Mouse (Mus musculus): ENCODE data around the gene Trpm8. TPM values are rescaled to one million over a fixed set of nuclear protein-coding genes. Genes with fewer than 3 reads are reported as not detected.

Gene Trpm8
- total RNA-seq, 2 experiments from 2014 or later: not detected

- no peak for DNase-seq
Measured at GRCm38 (mm10) chr1:88286136-88286845, 8.8 kb downstream of the Trpm8 start.

GRCm38 (mm10) chr1:88286887-88287696 lies 9.6 kb downstream of the Trpm8 start:
- no peak for DNase-seq

DNA sequence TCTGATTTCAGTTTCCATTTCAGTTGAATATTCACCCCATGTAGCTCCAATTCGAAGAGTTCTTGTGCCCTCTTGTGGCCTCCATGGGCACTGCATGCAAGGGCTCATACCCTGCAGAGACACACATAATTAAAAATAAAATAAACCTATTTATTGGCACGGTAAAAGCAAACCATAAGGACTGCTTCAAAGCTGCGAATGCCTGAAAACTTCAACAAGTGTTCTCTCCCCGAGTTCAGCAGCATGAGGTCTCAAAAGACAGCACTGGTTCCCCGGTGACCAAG lies 10.2 kb downstream of the Trpm8 start:
- peak; percentile 74 for DNase-seq

GRCm38 (mm10) chr1:88288056-88288788 lies 10.8 kb downstream of the Trpm8 start:
- no peak for DNase-seq

- DNase-seq: no peak
Measured at GRCm38 (mm10) chr1:88288789-88289127, 11.3 kb downstream of the Trpm8 start.

- DNase-seq: no peak
Measured at GRCm38 (mm10) chr1:88289152-88289551, 11.7 kb downstream of the Trpm8 start.

DNA sequence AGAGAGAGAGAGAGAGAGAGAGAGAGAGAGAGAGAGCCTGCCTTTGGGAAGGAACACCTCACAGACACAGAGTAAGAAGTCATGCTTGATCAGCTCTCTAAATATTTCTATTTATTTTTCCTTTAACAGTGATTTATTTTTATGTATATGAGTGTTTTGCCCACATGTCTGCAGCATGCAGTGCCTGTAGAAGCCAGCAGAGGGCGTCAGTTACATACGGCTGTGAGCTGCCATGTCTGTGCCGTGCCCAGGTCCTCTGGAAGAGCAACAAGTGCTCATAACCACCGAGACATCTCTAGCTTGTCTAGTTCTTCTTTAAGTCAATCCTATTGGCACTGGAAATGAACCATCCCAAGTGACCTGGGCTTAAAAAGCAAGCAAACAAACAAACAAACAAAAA lies 12.5 kb downstream of the Trpm8 start:
- peak; percentile 72 for DNase-seq

DNA sequence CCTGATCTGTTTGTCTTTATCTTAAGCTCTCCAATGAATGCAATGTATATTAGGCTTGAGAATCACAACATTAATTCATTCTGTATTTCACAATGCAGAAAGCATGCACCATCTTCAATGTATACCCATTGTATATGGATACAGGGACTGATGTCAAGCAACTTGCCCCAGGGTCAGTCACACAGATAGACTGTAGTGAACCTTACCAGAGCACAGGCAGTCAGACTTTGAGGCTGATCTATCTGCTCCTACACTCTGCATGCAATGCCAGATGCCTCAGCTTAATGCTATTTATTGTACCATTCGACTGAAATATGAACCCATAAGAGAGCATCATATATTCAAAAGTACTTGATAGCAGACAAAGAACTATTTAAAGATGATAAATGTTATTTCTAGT lies 13.1 kb downstream of the Trpm8 start:
- DNase-seq: no peak

DNA sequence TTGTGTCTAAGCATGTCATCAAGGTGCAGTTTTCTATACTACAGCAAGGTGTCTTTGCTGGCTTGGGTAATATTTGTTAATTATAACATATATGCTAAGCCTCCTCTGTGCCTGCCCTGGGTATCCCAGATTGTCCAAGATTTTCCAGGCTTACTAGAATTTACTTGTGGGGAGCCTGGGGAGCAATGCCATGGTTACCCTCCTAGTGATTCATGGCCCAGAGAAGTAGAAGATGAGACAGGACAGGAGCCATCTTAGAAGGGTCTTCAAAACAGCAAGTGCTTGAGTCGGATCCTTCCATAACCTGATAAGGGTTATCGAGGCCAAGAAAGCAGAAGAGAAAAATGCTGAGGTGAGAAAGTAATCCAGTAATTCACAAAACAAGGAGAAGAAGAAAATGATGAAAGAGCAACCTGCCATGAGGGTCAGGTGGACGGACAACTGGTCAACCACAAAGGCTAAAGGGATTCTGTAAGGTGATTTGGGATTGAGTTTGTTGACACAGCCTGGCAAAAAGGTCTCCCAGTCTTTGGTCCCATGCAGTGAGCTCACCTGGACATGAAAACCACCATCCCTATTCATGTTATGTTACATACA lies 14.0 kb downstream of the Trpm8 start:
- DNase-seq: no peak

GRCm38 (mm10) chr1:88292057-88292456 lies 14.6 kb downstream of the Trpm8 start:
- DNase-seq: no peak

- no peak for DNase-seq
Measured at GRCm38 (mm10) chr1:88294650-88295049, 17.2 kb downstream of the Trpm8 start.

GRCm38 (mm10) chr1:88296171-88296920 lies 18.9 kb downstream of the Trpm8 start:
- DNase-seq: no peak

- DNase-seq: no peak
Measured at GRCm38 (mm10) chr1:88297480-88298258, 20.2 kb downstream of the Trpm8 start.

- no peak for DNase-seq
Measured at GRCm38 (mm10) chr1:88298686-88299528, 21.4 kb downstream of the Trpm8 start.

DNA sequence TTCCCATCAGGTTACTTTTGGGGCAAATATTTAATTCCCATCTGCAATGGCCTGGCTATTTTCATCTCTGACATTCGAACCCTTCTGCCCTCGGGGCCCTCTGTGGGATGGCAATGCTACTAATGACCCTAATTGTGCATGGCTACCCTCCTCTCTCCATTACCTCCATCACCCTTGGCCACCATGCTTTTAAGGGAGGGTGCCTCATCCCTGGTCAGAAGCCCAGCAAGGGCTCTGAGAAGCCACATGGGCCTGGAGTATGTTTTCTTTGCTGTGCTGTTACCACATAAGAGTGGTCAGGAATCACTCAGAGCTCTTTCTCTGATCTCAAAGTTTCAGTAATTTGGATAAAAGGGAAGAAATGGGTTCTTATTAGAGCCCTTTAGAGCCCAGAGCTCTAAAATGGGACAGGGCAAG lies 22.1 kb downstream of the Trpm8 start:
- no peak for DNase-seq

DNA sequence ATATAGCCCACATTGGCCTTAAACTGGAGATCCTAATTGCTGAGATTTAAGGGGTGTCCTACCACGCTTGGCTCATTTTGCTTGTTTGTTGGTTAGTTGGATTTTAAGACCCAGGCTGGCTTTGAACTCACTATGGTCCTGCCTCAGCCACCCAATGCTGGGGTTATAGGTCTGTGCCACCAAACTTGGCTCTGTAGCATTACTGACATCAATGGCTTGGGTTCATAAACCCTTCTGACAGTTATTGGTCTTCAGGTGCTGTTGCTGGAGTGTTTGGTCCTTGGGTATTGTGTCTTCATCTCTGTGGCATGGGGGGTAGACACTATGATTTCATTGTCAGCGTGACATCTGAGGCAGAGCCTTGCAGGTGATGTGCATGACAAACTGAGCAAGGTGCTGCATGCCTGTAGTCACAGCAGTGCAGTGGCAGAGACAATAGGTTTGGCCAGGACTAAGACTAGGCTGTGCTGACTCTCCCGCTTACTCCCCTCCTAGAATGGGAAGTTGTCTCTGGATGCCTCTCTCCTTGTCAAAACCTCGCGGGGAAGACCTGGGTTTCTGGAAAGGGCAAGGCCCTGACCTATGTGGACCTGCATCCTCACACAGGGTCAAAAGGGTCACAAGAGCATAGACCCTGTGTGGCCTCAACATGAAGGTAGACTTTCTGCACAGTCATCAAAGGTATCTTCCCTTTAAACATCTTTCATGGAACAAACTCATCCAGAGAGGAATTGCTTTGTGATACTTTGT lies 23.0 kb downstream of the Trpm8 start:
- DNase-seq: no peak

DNA sequence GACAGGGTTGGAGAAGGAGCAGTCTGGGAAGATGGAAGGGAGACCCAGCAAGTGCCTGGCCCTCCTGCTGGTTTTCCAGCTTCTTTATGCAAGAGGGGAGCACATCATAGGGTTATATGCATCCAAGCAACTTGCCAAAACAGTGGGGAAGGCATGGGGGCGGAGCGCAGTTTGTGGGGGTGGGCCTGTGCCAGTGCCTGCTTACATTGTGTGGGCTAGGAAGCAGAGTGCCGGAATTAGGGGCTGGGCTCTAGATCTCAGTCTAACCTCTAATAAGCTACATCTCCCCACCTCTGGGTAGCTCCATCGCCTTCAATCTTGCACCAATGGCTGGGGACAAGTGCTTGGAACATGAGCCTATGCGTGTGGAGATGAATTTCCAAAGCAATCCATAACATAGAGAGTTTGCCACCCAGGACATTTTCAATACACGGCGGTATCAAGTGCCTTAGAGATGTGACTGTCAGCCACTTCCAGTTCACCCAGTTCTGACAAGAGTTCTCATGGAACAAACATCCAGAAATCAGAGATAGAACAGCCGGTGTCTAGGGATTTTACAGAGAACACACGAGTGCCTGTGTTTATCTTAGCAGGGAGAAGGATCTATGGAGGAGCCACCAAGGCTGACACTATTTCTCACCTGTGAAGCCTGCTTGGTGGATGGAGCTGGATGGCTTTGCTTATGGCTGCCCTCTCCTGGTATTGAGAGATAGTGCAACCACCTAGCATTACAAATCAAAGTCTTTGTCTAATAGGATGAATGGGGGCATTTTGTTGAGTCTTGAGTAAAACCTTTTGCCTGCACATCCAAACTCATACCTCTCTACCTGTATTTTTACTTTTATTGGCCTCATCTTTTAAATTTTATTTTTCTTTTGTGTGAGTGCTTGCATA lies 23.9 kb downstream of the Trpm8 start:
- no peak for DNase-seq

- no peak for DNase-seq
Measured at GRCm38 (mm10) chr1:88302057-88302740, 24.7 kb downstream of the Trpm8 start.
